Mouse (Mus musculus) heart, embryonic 11.5 days (tissue): Measurements from ENCODE around the gene Nrde2. TPM values are rescaled to one million over a fixed set of nuclear protein-coding genes. Genes with fewer than 3 reads are reported as not detected.

Experiments
- ATAC-seq: fragments of 200-750 bp; cut with Nextera tagmentation; replicated peaks from 2 replicates; pipeline ENCODE4 v1.8.0; 2017; ENCODE audit warnings: moderate library complexity; ENCODE audit not compliant: insufficient number of reproducible peaks, low FRiP score, low TSS enrichment
- H3K27ac ChIP-seq: fragments of 300-500 bp; sonication (generic); 2 replicates; pipeline ENCODE4 v1.5.1; 2014; ENCODE audit warnings: mild to moderate bottlenecking, low read depth, low read length
- H3K27me3 ChIP-seq: fragments of 300-500 bp; sonication (generic); 2 replicates; pipeline ENCODE4 v1.6.1; 2014; ENCODE audit warnings: mild to moderate bottlenecking, low read length, mixed read lengths; ENCODE audit not compliant: control insufficient read depth, insufficient read depth
- H3K36me3 ChIP-seq: fragments of 300-500 bp; sonication (generic); 2 replicates; pipeline ENCODE4 v1.6.1; 2014; ENCODE audit warnings: mild to moderate bottlenecking, low read length, moderate library complexity, mixed read lengths; ENCODE audit not compliant: control insufficient read depth, insufficient read depth
- H3K4me1 ChIP-seq: fragments of 300-500 bp; sonication (generic); 2 replicates; pipeline ENCODE4 v1.6.1; 2014; ENCODE audit warnings: low read length; ENCODE audit not compliant: control insufficient read depth, insufficient read depth
- H3K4me2 ChIP-seq: fragments of 300-500 bp; sonication (generic); 2 replicates; pipeline ENCODE4 v1.6.1; 2014; ENCODE audit warnings: mild to moderate bottlenecking, moderate library complexity
- H3K4me3 ChIP-seq: fragments of 300-500 bp; sonication (generic); 2 replicates; pipeline ENCODE4 v1.5.1; 2014; ENCODE audit warnings: low read depth, low read length
- H3K9ac ChIP-seq: fragments of 300-500 bp; sonication (generic); 2 replicates; pipeline ENCODE4 v1.6.1; 2014; ENCODE audit warnings: mild to moderate bottlenecking, low read depth, low read length, moderate library complexity
- H3K9me3 ChIP-seq: fragments of 300-500 bp; sonication (generic); replicated peaks from 2 replicates; pipeline ENCODE4 v1.6.1; 2016; ENCODE audit warnings: low read length; ENCODE audit not compliant: control insufficient read depth
- WGBS: fragments of 180-500 bp; shearing (Covaris S2); extraction: QIAGEN DNeasy Blood & Tissue Kit; methylation state at CpG from one replicate; pipeline ENCODE4 v1.1.7; 2014; ENCODE audit not compliant: insufficient replicate concordance; 5-methylcytosine and 5-hydroxymethylcytosine counted together
- polyA plus RNA-seq: library from polyadenylated mRNA; unstranded; fragments of >200 nt; fragmentation: Nextera tagmentation; extraction: Ambion mirVana; gene quantifications from 2 replicates; pipeline ENCODE4 v1.2.1, GENCODE M21; 2014

Gene Nrde2
- polyA plus RNA-seq, 1 experiment from 2014 or later: 6.2 TPM

DNA sequence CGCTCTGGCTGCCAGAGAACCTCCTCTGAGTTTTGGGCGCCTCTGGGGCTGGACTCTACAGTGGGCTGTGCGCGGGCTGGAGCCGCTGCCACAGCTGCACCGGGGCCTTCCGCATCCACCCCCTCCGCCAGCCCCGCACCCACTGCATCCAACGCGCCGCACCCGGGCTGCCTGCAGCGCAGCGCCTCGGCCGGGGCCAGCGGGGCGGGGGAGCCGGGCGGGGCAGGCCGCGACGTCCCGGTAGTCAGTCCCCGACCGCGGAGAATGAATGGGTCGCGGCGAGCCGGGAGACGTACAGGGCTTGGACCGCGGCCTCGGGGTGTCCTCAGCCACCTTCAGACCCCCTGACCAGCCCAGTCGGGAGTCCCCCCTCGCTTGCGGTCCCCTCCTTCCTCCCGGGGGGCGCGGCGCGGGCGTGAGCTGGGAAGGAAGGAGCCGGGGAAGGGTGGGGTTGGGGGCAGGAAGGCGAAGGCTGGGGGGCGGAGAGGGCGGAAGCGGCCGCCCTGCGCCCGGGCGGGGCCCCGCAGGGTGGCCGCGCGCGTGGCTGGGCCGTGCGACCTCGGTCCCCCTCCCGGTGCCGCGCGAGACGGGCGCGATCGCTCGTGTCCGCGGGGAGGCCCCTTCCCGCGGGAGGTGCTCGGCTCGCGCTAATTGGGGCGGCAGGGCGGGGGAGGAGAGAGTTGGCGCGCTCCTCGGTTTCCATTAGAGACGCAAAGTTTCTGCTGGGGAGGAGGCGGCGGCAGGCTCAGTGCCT, 40.6 kb upstream of the Nrde2 start:
- peak overlapping the region; percentile 87 for H3K27ac ChIP-seq
- peak overlapping the region; percentile 93 for H3K9ac ChIP-seq
- under 1% methylated on average over 78 of the region's 86 CpGs for WGBS
- ATAC-seq: peak; percentile 76
- no peaks in the 10 kb centered on the region for H3K9me3 ChIP-seq
- peaks cover 9% of the 10 kb centered on the region for H3K4me1 ChIP-seq
- H3K4me2 ChIP-seq: peak overlapping the region; percentile 88
- no peaks in the 10 kb centered on the region for H3K27me3 ChIP-seq
- H3K4me3 ChIP-seq: peak overlapping the region; percentile 96
- H3K36me3 ChIP-seq: peaks cover 4% of the 10 kb centered on the region; the same call in 1 of the 2 replicates

GRCm38 (mm10) chr12:100198967-100199660, 39.7 kb upstream of the Nrde2 start, which contains the start of gene Calm1:
Gene Calm1 (plus strand): TSS chr12:100199435.
- peaks cover 3% of the 10 kb centered on the region; the same call in 1 of the 2 replicates for H3K36me3 ChIP-seq
- under 1% methylated on average over 58 of the region's 58 CpGs for WGBS
- H3K27ac ChIP-seq: peak within 1 kb of the TSS; percentile 87
- H3K9ac ChIP-seq: peak within 1 kb of the TSS; percentile 93
- no peaks in the 10 kb centered on the region for H3K27me3 ChIP-seq
- H3K9me3 ChIP-seq: no peaks in the 10 kb centered on the region
- peak within 1 kb of the TSS; percentile 88 for H3K4me2 ChIP-seq
- ATAC-seq: peak; percentile 88
- peak within 1 kb of the TSS; percentile 96 for H3K4me3 ChIP-seq
- H3K4me1 ChIP-seq: peaks cover 9% of the 10 kb centered on the region

DNA sequence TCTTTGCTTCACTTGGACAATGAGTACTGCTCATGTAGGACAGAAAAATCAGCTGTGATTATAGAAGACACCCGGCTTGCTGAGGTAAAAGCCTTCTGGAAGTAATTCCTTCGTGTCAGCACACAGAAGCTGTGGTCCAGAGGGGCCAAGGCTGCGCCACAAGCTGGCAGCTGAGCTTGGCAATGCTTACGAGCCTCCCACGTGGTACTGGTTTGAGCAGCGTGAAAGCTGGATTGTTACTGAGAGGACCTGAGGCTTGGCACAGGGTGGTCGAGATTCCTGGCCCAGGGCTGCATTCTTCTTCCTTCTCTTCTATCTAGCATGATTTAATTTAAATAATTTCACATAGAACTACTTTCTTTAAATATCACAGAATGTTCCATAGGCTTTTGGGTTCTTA, 37.3 kb upstream of the Nrde2 start:
- Histone ChIP-seq H3K4me2 (no peak overlapping the region), H3K36me3 (no peaks in the 10 kb centered on the region), H3K4me3 (no peak overlapping the region), H3K27ac (no peak overlapping the region), H3K9me3 (no peaks in the 10 kb centered on the region), H3K9ac (no peak overlapping the region), H3K27me3 (no peaks in the 10 kb centered on the region), H3K4me1 (peaks cover 4% of the 10 kb centered on the region)
- ATAC-seq: no peak
- 72% methylated on average over 7 of the region's 7 CpGs for WGBS

DNA sequence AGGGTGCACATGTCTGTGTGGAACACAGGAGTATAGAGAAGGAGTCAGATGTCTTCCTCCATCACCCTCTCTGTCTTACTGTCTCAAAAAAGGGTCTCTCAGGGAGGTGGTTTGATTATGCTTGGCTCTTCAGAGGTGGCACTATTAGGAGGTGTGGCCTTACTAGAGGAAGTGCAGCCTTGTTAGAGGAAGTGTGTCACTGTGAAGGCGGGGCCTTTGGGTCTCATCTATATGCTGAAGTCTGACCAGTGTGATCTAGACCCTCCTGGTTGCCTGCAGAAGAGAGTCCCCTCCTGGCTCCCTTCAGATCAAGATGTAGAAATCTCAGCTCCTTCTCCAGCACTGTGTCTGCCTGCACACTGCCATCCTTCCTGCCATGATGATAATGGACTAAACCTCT, 34.7 kb upstream of the Nrde2 start:
- H3K4me2 ChIP-seq: no peak overlapping the region
- no peak overlapping the region for H3K9ac ChIP-seq
- H3K4me1 ChIP-seq: no peaks in the 10 kb centered on the region
- no peak overlapping the region for H3K4me3 ChIP-seq
- no peaks in the 10 kb centered on the region for H3K9me3 ChIP-seq
- no peak overlapping the region for H3K27ac ChIP-seq
- 74% methylated on average over 1 of the region's 1 CpGs for WGBS
- no peaks in the 10 kb centered on the region for H3K36me3 ChIP-seq
- no peaks in the 10 kb centered on the region for H3K27me3 ChIP-seq
- no peak for ATAC-seq

DNA sequence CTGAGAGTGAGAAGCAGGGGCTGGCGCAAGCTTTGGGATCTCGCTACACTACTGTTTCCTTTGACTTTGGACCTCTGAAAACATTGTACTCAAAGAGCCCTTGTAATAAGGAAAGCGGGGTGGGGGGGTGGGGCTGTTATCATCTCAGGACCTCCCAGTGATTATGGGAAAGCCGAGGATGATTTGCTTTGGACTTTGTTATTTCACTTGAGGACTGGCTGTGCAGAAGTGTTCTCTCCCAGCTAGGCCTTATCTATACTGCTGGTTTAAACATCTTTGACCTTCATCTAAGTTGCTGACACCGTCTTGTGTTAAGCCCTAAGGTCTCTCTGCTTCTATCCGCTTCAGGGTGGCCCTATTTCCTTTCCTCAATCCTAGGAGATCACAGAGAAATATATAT, 31.3 kb upstream of the Nrde2 start:
- no peak overlapping the region for H3K4me2 ChIP-seq
- no peak overlapping the region for H3K9ac ChIP-seq
- no peaks in the 10 kb centered on the region for H3K9me3 ChIP-seq
- ATAC-seq: no peak
- no peaks in the 10 kb centered on the region for H3K36me3 ChIP-seq
- peaks cover 3% of the 10 kb centered on the region; the same call in 1 of the 2 replicates for H3K4me1 ChIP-seq
- H3K27ac ChIP-seq: no peak overlapping the region
- H3K27me3 ChIP-seq: no peaks in the 10 kb centered on the region
- WGBS: 57% methylated on average over 6 of the region's 6 CpGs
- no peak overlapping the region for H3K4me3 ChIP-seq

GRCm38 (mm10) chr12:100187756-100188430, 28.4 kb upstream of the Nrde2 start:
- Histone ChIP-seq H3K9ac (peak overlapping the region; percentile 90), H3K4me1 (peaks cover 3% of the 10 kb centered on the region; the same call in 1 of the 2 replicates), H3K4me2 (peak overlapping the region; percentile 94), H3K9me3 (no peaks in the 10 kb centered on the region), H3K27me3 (no peaks in the 10 kb centered on the region), H3K27ac (peak overlapping the region; percentile 98), H3K36me3 (no peaks in the 10 kb centered on the region), H3K4me3 (peak overlapping the region; percentile 78)
- ATAC-seq: no peak
- 2% methylated on average over 29 of the region's 29 CpGs for whole genome bisulfite sequencing

- H3K9ac ChIP-seq: peak overlapping the region; percentile 90
- peak overlapping the region; percentile 78 for H3K4me3 ChIP-seq
- no peaks in the 10 kb centered on the region for H3K27me3 ChIP-seq
- H3K4me2 ChIP-seq: peak overlapping the region; percentile 94
- ATAC-seq: peak; percentile 99
- H3K4me1 ChIP-seq: peaks cover 3% of the 10 kb centered on the region; the same call in 1 of the 2 replicates
- peak overlapping the region; percentile 98 for H3K27ac ChIP-seq
- no peaks in the 10 kb centered on the region for H3K9me3 ChIP-seq
- WGBS: under 1% methylated on average over 52 of the region's 52 CpGs
- no peaks in the 10 kb centered on the region for H3K36me3 ChIP-seq
Measured at GRCm38 (mm10) chr12:100187013-100187755, 27.7 kb upstream of the Nrde2 start.

DNA sequence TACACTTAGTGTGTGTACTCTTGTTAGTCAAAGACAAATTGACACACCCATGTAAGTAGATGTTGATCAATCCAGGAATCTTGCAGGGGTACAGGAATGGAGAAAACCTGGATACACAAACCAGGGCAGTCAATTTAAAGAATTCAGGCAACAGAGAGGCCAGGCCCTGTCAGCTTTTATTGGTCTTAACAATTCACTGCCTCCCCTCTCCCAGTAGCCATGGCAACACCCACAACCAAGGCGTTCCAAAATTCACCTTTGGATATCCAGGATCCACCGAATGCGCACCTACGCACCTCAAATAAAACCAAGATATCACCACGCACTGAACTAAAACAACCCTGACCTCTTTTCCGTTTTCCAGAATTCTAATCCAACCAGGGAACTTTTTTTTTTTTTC, 26.9 kb upstream of the Nrde2 start:
- Histone ChIP-seq H3K9me3 (no peaks in the 10 kb centered on the region), H3K27me3 (no peaks in the 10 kb centered on the region), H3K4me2 (peak overlapping the region; percentile 84), H3K4me1 (peaks cover 3% of the 10 kb centered on the region; the same call in 1 of the 2 replicates), H3K4me3 (peak overlapping the region; percentile 78), H3K27ac (peak overlapping the region; percentile 98), H3K36me3 (no peaks in the 10 kb centered on the region), H3K9ac (peak overlapping the region; percentile 90)
- ATAC-seq: no peak
- 23% methylated on average over 6 of the region's 6 CpGs for WGBS
